Mouse (Mus musculus) neural tube, embryonic 12.5 days (tissue): ENCODE measurements at regions not wholly inside any gene's neighbourhood (a gene's known extent, or its start where the extent isn't known, plus 50 kb on each side); places are given as distances from the start of the nearest gene placed in this dataset.

Experiments
- ATAC-seq: fragments of 200-750 bp; cut with Nextera tagmentation; 2 replicates; pipeline ENCODE4 v1.8.0; 2017; ENCODE audit warnings: low read depth, mild to moderate bottlenecking, moderate TSS enrichment, moderate library complexity; ENCODE audit not compliant: low FRiP score
- H3K27ac ChIP-seq: fragments of 300-500 bp; sonication (generic); 2 replicates; pipeline ENCODE4 v1.5.1; 2016
- H3K27me3 ChIP-seq: fragments of 300-500 bp; sonication (generic); replicated peaks from 2 replicates; pipeline ENCODE4 v1.6.1; 2016; ENCODE audit warnings: mild to moderate bottlenecking
- H3K36me3 ChIP-seq: fragments of 300-500 bp; sonication (generic); 2 replicates; pipeline ENCODE4 v1.6.1; 2016; ENCODE audit warnings: mild to moderate bottlenecking
- H3K4me1 ChIP-seq: fragments of 300-500 bp; sonication (generic); 2 replicates; pipeline ENCODE4 v1.6.1; 2016
- H3K4me2 ChIP-seq: fragments of 300-500 bp; sonication (generic); replicated peaks from 2 replicates; pipeline ENCODE4 v1.6.1; 2016; ENCODE audit warnings: mild to moderate bottlenecking
- H3K4me3 ChIP-seq: fragments of 300-500 bp; sonication (generic); 2 replicates; pipeline ENCODE4 v1.5.1; 2016
- H3K9ac ChIP-seq: fragments of 300-500 bp; sonication (generic); 2 replicates; pipeline ENCODE4 v1.6.1; 2016; ENCODE audit warnings: mild to moderate bottlenecking
- H3K9me3 ChIP-seq: fragments of 300-500 bp; sonication (generic); 2 replicates; pipeline ENCODE4 v1.6.1; 2016; ENCODE audit warnings: mild to moderate bottlenecking
- WGBS: fragments of 180-500 bp; shearing (Covaris S2); methylation state at CpG from one replicate; pipeline ENCODE4 v1.1.7; 2016; 5-methylcytosine and 5-hydroxymethylcytosine counted together

DNA sequence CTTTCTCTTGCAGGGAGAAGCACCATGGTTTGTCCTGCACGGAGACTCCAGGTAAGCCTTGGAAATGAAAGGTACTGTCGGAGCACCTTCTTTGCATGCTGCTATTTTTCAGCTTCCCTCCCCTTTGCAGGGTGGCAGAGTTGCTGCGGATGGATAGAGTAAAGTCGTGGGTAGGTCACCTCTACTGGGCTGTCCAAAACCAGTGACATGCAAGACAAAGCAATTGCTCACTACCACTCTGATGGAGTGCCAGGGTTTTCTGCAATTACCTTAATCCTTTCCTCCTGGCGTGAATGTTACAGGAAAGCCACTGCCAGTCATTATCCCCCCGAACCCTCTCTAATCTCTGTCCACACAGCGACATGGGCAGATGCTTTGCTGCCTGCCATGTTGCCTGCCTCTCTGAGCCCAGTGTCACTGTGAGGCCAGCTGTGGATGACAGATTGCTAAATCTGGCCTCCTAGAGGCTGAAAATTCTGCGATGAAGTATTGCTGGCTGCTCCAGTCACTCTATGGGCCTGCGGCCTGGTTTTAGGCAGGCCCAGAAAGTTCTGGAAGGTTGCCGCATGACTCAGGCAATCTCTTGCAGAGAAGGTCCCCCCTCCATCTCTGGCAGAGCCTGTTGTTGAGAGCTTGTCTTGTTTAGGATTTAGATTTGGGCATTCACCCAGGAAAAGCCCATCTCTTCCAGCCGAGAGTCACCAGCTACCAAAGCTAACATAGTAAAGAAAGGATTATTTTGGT lies 54.1 kb upstream of the Sod3 start:
- WGBS = 90% methylated on average over 11 of the region's 11 CpGs

GRCm38 (mm10) chr5:52296303-52296702 lies 67.3 kb upstream of the Sod3 start:
- no peak overlapping the region for H3K9ac ChIP-seq
- no peaks in the 10 kb centered on the region for H3K9me3 ChIP-seq
- WGBS = 96% methylated on average over 3 of the region's 3 CpGs
- H3K4me1 ChIP-seq = no peaks in the 10 kb centered on the region
- ATAC-seq = no peak
- H3K27ac ChIP-seq = no peak overlapping the region
- H3K27me3 ChIP-seq = no peaks in the 10 kb centered on the region
- no peaks in the 10 kb centered on the region for H3K36me3 ChIP-seq
- H3K4me2 ChIP-seq = no peak overlapping the region
- H3K4me3 ChIP-seq = no peak overlapping the region

More for the DNA sequence above, 54.1 kb upstream of the Sod3 start:
- Histone ChIP-seq H3K9me3 (no peaks in the 10 kb centered on the region), H3K27me3 (no peaks in the 10 kb centered on the region), H3K9ac (no peak overlapping the region), H3K4me2 (no peak overlapping the region), H3K36me3 (no peaks in the 10 kb centered on the region), H3K27ac (no peak overlapping the region), H3K4me1 (no peaks in the 10 kb centered on the region), H3K4me3 (no peak overlapping the region)
- no peak for ATAC-seq

GRCm38 (mm10) chr5:52294466-52294865 lies 69.1 kb upstream of the Sod3 start:
- Histone ChIP-seq H3K4me1 (no peaks in the 10 kb centered on the region), H3K36me3 (no peaks in the 10 kb centered on the region), H3K27ac (no peak overlapping the region), H3K4me3 (no peak overlapping the region), H3K9me3 (no peaks in the 10 kb centered on the region), H3K4me2 (no peak overlapping the region), H3K27me3 (no peaks in the 10 kb centered on the region), H3K9ac (no peak overlapping the region)
- 71% methylated on average over 8 of the region's 8 CpGs for WGBS
- ATAC-seq = 0 out of 2 replicates have a peak, but pooled peaks have one; percentile 29

- Histone ChIP-seq H3K9me3 (no peaks in the 10 kb centered on the region), H3K27me3 (no peaks in the 10 kb centered on the region), H3K4me1 (no peaks in the 10 kb centered on the region), H3K36me3 (no peaks in the 10 kb centered on the region), H3K4me2 (no peak overlapping the region), H3K4me3 (no peak overlapping the region), H3K9ac (no peak overlapping the region), H3K27ac (no peak overlapping the region)
- ATAC-seq = no peak
- WGBS = 75% methylated on average over 1 of the region's 1 CpGs
These were observed 75.3 kb upstream of the Sod3 start for GRCm38 (mm10) chr5:52288319-52288718.

DNA sequence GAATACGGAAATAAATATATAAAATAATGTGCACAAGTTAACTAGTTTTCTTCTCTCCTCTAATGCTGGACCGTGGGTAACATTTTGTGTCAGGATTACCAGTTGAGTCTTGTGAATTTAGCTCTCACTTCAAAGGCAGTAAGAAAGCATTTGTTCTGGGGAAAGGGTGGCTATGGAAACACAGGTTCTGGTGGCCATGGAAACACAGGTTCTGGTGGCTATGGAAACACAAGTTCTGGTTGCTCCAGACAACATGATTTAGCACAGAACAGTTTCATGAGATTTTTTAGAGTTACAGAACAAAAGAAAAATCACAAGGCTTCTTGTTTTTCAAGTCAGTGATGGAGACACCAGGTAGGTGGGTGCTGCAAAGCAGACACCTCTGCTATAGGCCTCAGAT lies 82.7 kb upstream of the Sod3 start:
- no peak for ATAC-seq
- no peak overlapping the region for H3K4me2 ChIP-seq
- H3K9ac ChIP-seq = no peak overlapping the region
- WGBS = 90% methylated on average over 2 of the region's 2 CpGs
- no peak overlapping the region for H3K4me3 ChIP-seq
- no peaks in the 10 kb centered on the region for H3K9me3 ChIP-seq
- H3K27ac ChIP-seq = no peak overlapping the region
- no peaks in the 10 kb centered on the region for H3K4me1 ChIP-seq
- no peaks in the 10 kb centered on the region for H3K36me3 ChIP-seq
- H3K27me3 ChIP-seq = no peaks in the 10 kb centered on the region

DNA sequence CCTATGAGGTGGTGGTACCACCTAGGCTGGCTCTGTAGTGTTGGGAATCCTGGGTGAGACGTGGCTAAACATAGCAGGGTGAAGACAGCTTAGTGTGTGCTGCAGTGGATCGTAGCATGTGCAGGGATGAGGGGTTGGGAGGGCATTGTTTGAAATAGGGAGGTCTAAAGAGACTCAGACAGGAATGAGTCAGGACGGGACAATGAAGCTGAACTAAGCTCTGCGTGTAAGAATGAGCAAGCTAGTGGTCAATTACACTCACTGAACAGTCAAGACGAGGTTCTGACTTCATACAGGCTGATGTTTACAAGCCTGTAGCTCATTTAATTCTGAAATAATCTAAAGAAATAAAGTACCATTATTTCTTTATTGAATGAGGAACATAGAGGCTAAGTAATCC lies 85.5 kb upstream of the Sod3 start:
- WGBS = 83% methylated on average over 5 of the region's 5 CpGs
- Histone ChIP-seq H3K27me3 (no peaks in the 10 kb centered on the region), H3K9ac (no peak overlapping the region), H3K4me1 (no peaks in the 10 kb centered on the region), H3K27ac (no peak overlapping the region), H3K9me3 (no peaks in the 10 kb centered on the region), H3K36me3 (no peaks in the 10 kb centered on the region), H3K4me2 (no peak overlapping the region), H3K4me3 (no peak overlapping the region)
- ATAC-seq = no peak

GRCm38 (mm10) chr5:52263214-52263613 lies 72.9 kb upstream of the Dhx15 start:
- Histone ChIP-seq H3K4me2 (no peak overlapping the region), H3K27me3 (no peaks in the 10 kb centered on the region), H3K4me3 (no peak overlapping the region), H3K9ac (no peak overlapping the region), H3K27ac (no peak overlapping the region), H3K36me3 (no peaks in the 10 kb centered on the region), H3K4me1 (no peaks in the 10 kb centered on the region), H3K9me3 (no peaks in the 10 kb centered on the region)
- 86% methylated on average over 11 of the region's 11 CpGs for WGBS
- no peak for ATAC-seq

GRCm38 (mm10) chr5:52258075-52258474 lies 67.8 kb upstream of the Dhx15 start:
- H3K9ac ChIP-seq = no peak overlapping the region
- no peak overlapping the region for H3K4me2 ChIP-seq
- no peak overlapping the region for H3K27ac ChIP-seq
- H3K4me1 ChIP-seq = no peaks in the 10 kb centered on the region
- no peaks in the 10 kb centered on the region for H3K27me3 ChIP-seq
- no peaks in the 10 kb centered on the region for H3K9me3 ChIP-seq
- no peak for ATAC-seq
- H3K36me3 ChIP-seq = no peaks in the 10 kb centered on the region
- H3K4me3 ChIP-seq = no peak overlapping the region
- WGBS = 86% methylated on average over 2 of the region's 2 CpGs

DNA sequence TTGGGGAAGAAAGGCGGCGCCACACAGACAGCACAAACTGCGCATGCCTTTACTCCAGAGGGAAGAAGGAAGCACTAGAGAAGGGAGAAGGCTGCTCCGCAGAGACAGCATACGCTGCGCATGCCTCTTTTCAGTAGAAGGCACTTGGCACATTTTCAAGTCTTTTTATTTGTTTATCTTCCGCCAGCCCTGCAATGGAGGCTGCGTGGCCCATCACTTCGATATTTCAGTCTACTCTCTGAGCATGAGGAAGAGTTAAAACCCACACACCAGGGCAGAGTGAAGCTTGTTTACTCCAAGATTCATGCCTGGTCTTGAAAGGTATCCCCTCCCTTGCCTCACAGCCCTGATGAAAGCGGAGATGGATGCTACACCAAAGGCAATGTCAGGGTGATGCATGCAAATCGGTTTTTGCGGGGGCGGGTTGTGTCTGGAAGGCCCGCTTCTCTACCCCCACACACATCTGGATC lies 64.3 kb upstream of the Dhx15 start:
- Histone ChIP-seq H3K36me3 (no peaks in the 10 kb centered on the region), H3K9ac (no peak overlapping the region), H3K4me1 (no peaks in the 10 kb centered on the region), H3K4me2 (no peak overlapping the region), H3K4me3 (no peak overlapping the region), H3K9me3 (no peaks in the 10 kb centered on the region), H3K27me3 (no peaks in the 10 kb centered on the region), H3K27ac (no peak overlapping the region)
- WGBS = 87% methylated on average over 14 of the region's 14 CpGs
- no peak for ATAC-seq

GRCm38 (mm10) chr5:52249804-52250203 lies 59.5 kb upstream of the Dhx15 start:
- 88% methylated on average over 7 of the region's 7 CpGs for WGBS
- no peaks in the 10 kb centered on the region for H3K4me1 ChIP-seq
- H3K4me2 ChIP-seq = no peak overlapping the region
- no peak overlapping the region for H3K9ac ChIP-seq
- no peak overlapping the region for H3K27ac ChIP-seq
- ATAC-seq = no peak
- no peaks in the 10 kb centered on the region for H3K9me3 ChIP-seq
- H3K36me3 ChIP-seq = no peaks in the 10 kb centered on the region
- no peaks in the 10 kb centered on the region for H3K27me3 ChIP-seq
- H3K4me3 ChIP-seq = no peak overlapping the region

DNA sequence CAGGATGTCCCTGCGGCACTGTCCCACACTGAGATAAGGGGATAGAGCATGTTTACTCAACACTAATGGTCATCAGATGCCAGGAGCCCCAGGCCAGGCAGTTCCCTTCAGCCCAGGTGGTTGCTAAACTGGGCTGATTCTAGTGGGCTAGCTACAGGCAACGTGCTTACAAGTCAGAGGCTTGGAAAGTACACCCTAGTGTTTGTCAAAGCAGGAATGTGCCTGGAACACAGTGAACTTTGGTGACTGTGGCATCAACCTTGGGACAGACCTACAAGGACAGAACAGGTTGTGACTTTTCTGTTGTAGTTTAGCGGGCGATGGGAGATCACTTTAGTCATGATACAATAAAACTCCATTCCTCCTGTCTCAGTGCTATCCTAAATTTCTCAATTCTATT lies 53.6 kb upstream of the Dhx15 start:
- H3K9me3 ChIP-seq = no peaks in the 10 kb centered on the region
- no peak overlapping the region for H3K9ac ChIP-seq
- H3K4me2 ChIP-seq = no peak overlapping the region
- 87% methylated on average over 4 of the region's 4 CpGs for WGBS
- H3K4me3 ChIP-seq = no peak overlapping the region
- H3K4me1 ChIP-seq = no peaks in the 10 kb centered on the region
- no peaks in the 10 kb centered on the region for H3K36me3 ChIP-seq
- no peaks in the 10 kb centered on the region for H3K27me3 ChIP-seq
- no peak for ATAC-seq
- H3K27ac ChIP-seq = no peak overlapping the region

GRCm38 (mm10) chr5:52242414-52242813 lies 52.1 kb upstream of the Dhx15 start:
- no peaks in the 10 kb centered on the region for H3K4me1 ChIP-seq
- H3K9me3 ChIP-seq = no peaks in the 10 kb centered on the region
- 95% methylated on average over 2 of the region's 2 CpGs for WGBS
- no peak overlapping the region for H3K4me3 ChIP-seq
- no peaks in the 10 kb centered on the region for H3K27me3 ChIP-seq
- no peaks in the 10 kb centered on the region for H3K36me3 ChIP-seq
- H3K27ac ChIP-seq = no peak overlapping the region
- ATAC-seq = no peak
- no peak overlapping the region for H3K9ac ChIP-seq
- no peak overlapping the region for H3K4me2 ChIP-seq

DNA sequence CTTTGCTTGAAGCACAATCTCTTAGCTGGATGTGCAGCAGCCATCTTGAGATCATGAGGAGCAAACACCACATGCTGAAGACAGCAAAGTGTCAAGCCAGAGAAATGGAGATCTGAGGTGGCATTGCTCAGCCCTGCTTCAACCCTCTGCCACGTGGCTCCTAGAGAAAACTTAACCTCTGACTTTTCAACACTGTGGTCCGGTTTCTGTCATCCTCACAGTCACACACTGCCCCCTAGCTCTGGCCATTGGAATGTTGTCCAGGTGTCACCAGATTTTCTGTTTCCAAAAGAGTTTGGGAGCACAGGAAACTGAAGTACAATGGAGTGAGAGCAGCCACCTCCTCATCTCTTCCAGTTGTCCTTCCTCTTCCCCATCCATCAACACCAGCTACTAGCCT lies 50.2 kb upstream of the Dhx15 start:
- no peak overlapping the region for H3K9ac ChIP-seq

More for the DNA sequence above, 50.2 kb upstream of the Dhx15 start:
- Histone ChIP-seq H3K27ac (no peak overlapping the region), H3K4me1 (no peaks in the 10 kb centered on the region), H3K9me3 (no peaks in the 10 kb centered on the region), H3K4me2 (no peak overlapping the region), H3K27me3 (no peaks in the 10 kb centered on the region), H3K4me3 (no peak overlapping the region), H3K36me3 (no peaks in the 10 kb centered on the region)
- 4% methylated on average over 2 of the region's 2 CpGs for WGBS
- ATAC-seq = no peak
